Mouse (Mus musculus) intestine, embryonic 15.5 days (tissue): Measurements from ENCODE around the gene Inpp5b. TPM values are rescaled to one million over a fixed set of nuclear protein-coding genes. Genes with fewer than 3 reads are reported as not detected.

Experiments
- ATAC-seq: fragments of 200-750 bp; cut with Nextera tagmentation; 2 replicates; pipeline ENCODE4 v1.8.0; 2017; ENCODE audit warnings: moderate TSS enrichment, moderate library complexity
- H3K27ac ChIP-seq: fragments of 300-500 bp; sonication (generic); 2 replicates; pipeline ENCODE4 v1.5.1; 2015; ENCODE audit warnings: mild to moderate bottlenecking, inconsistent platforms
- H3K27me3 ChIP-seq: fragments of 300-500 bp; sonication (generic); replicated peaks from 2 replicates; pipeline ENCODE4 v1.6.1; 2015; ENCODE audit warnings: inconsistent platforms
- H3K36me3 ChIP-seq: fragments of 300-500 bp; sonication (generic); 2 replicates; pipeline ENCODE4 v1.6.1; 2015; ENCODE audit warnings: inconsistent platforms
- H3K4me1 ChIP-seq: fragments of 300-500 bp; sonication (generic); replicated peaks from 2 replicates; pipeline ENCODE4 v1.6.1; 2015; ENCODE audit warnings: inconsistent platforms
- H3K4me2 ChIP-seq: fragments of 300-500 bp; sonication (generic); replicated peaks from 2 replicates; pipeline ENCODE4 v1.6.1; 2015; ENCODE audit warnings: mild to moderate bottlenecking, inconsistent platforms
- H3K4me3 ChIP-seq: fragments of 300-500 bp; sonication (generic); replicated peaks from 2 replicates; pipeline ENCODE4 v1.5.1; 2015; ENCODE audit warnings: inconsistent platforms
- H3K9ac ChIP-seq: fragments of 300-500 bp; sonication (generic); 2 replicates; pipeline ENCODE4 v1.6.1; 2015; ENCODE audit warnings: inconsistent platforms
- H3K9me3 ChIP-seq: fragments of 300-500 bp; sonication (generic); 2 replicates; pipeline ENCODE4 v1.6.1; 2016; ENCODE audit warnings: inconsistent platforms
- WGBS: fragments of 180-500 bp; shearing (Covaris S2); methylation state at CpG from one replicate; pipeline ENCODE4 v1.1.7; 2015; 5-methylcytosine and 5-hydroxymethylcytosine counted together
- microRNA counts: library from miRNA; unstranded; fragments of <30 nt; microRNA quantifications from one replicate; lab custom pipeline; 2016
- polyA plus RNA-seq: library from polyadenylated mRNA; unstranded; fragments of >200 nt; fragmentation: Nextera tagmentation; extraction: Ambion mirVana; gene quantifications from 2 replicates; pipeline ENCODE4 v1.2.1, GENCODE M21; 2015

Inpp5b gene
- polyA plus RNA-seq, 1 experiment from 2014 or later, result 28.7 TPM

- 95% methylated on average over 1 of the region's 1 CpGs for WGBS
- Histone ChIP-seq H3K27ac (no peak overlapping the region), H3K4me3 (no peak overlapping the region), H3K4me1 (no peaks in the 10 kb centered on the region), H3K27me3 (no peaks in the 10 kb centered on the region), H3K4me2 (no peak overlapping the region), H3K36me3 (peaks cover 24% of the 10 kb centered on the region; the same call in 1 of the 2 replicates), H3K9ac (no peak overlapping the region), H3K9me3 (no peaks in the 10 kb centered on the region)
- no peak for ATAC-seq
These were observed 99.3 kb downstream of the Inpp5b start for GRCm38 (mm10) chr4:124840998-124841397.

GRCm38 (mm10) chr4:124843493-124843892, 101.8 kb downstream of the Inpp5b start:
- ATAC-seq, result peak; percentile 65; the same call in 1 of the 2 replicates
- Histone ChIP-seq H3K27me3 (no peaks in the 10 kb centered on the region), H3K9me3 (no peaks in the 10 kb centered on the region), H3K4me3 (no peak overlapping the region), H3K27ac (no peak overlapping the region), H3K36me3 (peaks cover 22% of the 10 kb centered on the region; the same call in 1 of the 2 replicates), H3K9ac (no peak overlapping the region), H3K4me1 (no peaks in the 10 kb centered on the region), H3K4me2 (no peak overlapping the region)
- 52% methylated on average over 11 of the region's 11 CpGs for WGBS

GRCm38 (mm10) chr4:124847573-124847972, 105.9 kb downstream of the Inpp5b start:
- WGBS, result 13% methylated on average over 8 of the region's 8 CpGs
- Histone ChIP-seq H3K9ac (no peak overlapping the region), H3K9me3 (no peaks in the 10 kb centered on the region), H3K27me3 (no peaks in the 10 kb centered on the region), H3K4me1 (peaks cover 18% of the 10 kb centered on the region), H3K4me3 (no peak overlapping the region), H3K36me3 (0 out of 2 replicates have a peak, but pooled peaks cover 9% of the 10 kb centered on the region), H3K4me2 (no peak overlapping the region), H3K27ac (no peak overlapping the region)
- ATAC-seq, result no peak

- no peaks in the 10 kb centered on the region for H3K9me3 ChIP-seq
- 3% methylated on average over 24 of the region's 24 CpGs for WGBS
- peak; percentile 2 for ATAC-seq
These were observed 108.1 kb downstream of the Inpp5b start for GRCm38 (mm10) chr4:124849631-124850260.

GRCm38 (mm10) chr4:124850261-124850913, 108.7 kb downstream of the Inpp5b start, which contains the start of gene Yrdc:
Gene Yrdc (plus strand): TSS chr4:124850679.
- Histone ChIP-seq H3K9me3 (no peaks in the 10 kb centered on the region), H3K4me2 (peak within 1 kb of the TSS; percentile 85), H3K27me3 (no peaks in the 10 kb centered on the region), H3K4me1 (peaks cover 18% of the 10 kb centered on the region), H3K27ac (peak within 1 kb of the TSS; percentile 92), H3K36me3 (peaks cover 7% of the 10 kb centered on the region; the same call in 1 of the 2 replicates), H3K4me3 (peak within 1 kb of the TSS; percentile 96), H3K9ac (peak within 1 kb of the TSS; percentile 87)
- 1% methylated on average over 78 of the region's 90 CpGs for WGBS
- ATAC-seq, result peak; percentile 97

More at GRCm38 (mm10) chr4:124849631-124850260, 108.1 kb downstream of the Inpp5b start:
- peak overlapping the region; percentile 79 for H3K4me2 ChIP-seq
- H3K27me3 ChIP-seq, result no peaks in the 10 kb centered on the region
- H3K4me3 ChIP-seq, result peak overlapping the region; percentile 96
- H3K36me3 ChIP-seq, result peaks cover 9% of the 10 kb centered on the region; the same call in 1 of the 2 replicates
- H3K27ac ChIP-seq, result peak overlapping the region; percentile 92
- peak overlapping the region; percentile 87 for H3K9ac ChIP-seq
- H3K4me1 ChIP-seq, result peaks cover 18% of the 10 kb centered on the region

MicroRNAs encoded within 50 kb of the gene (microRNA counts, 519-probe panel; counts per million panel counts)
- 97.1 counts per million, percentile 29 among the panel's probes with 10 or more counts for microRNA mmu-miR-697 (lab: Ali Mortazavi, UCI)
- microRNA mmu-miR-698 (lab: Ali Mortazavi, UCI), result 97.1 counts per million, percentile 29 among the panel's probes with 10 or more counts

Other genes starting within 250 kb of the Inpp5b start
- not detected in 2 replicates for gene 3100002H09Rik, start 131.0 kb upstream of the Inpp5b start, polyA plus RNA-seq
- gene Pou3f1, start 85.0 kb upstream of the Inpp5b start, polyA plus RNA-seq, result 0.05 and 0.11 TPM in 2 replicates
- gene Utp11, start 48.2 kb upstream of the Inpp5b start, polyA plus RNA-seq, result 58.7 and 67.6 TPM in 2 replicates
- 8.8 and 11.8 TPM in 2 replicates for gene Fhl3, start 41.1 kb upstream of the Inpp5b start, polyA plus RNA-seq
- 131 and 133 TPM in 2 replicates for gene Sf3a3, start 27.1 kb upstream of the Inpp5b start, polyA plus RNA-seq
- 13.6 TPM in 2 replicates for gene Mtf1, start 60.3 kb downstream of the Inpp5b start, polyA plus RNA-seq
- gene Yrdc, start 108.8 kb downstream of the Inpp5b start, polyA plus RNA-seq, result 32.0 and 36.6 TPM in 2 replicates
- gene 1110065P20Rik, start 109.3 kb downstream of the Inpp5b start, polyA plus RNA-seq, result 43.3 and 47.7 TPM in 2 replicates
- 0.54 and 0.57 TPM in 2 replicates for gene Maneal, start 120.3 kb downstream of the Inpp5b start, polyA plus RNA-seq
- 0.25 and 0.31 TPM in 2 replicates for gene Epha10, start 139.0 kb downstream of the Inpp5b start, polyA plus RNA-seq
- gene 9930104L06Rik, start 195.2 kb downstream of the Inpp5b start, polyA plus RNA-seq, result 10.1 and 10.7 TPM in 2 replicates
- gene Cdca8, start 197.5 kb downstream of the Inpp5b start, polyA plus RNA-seq, result 125 and 128 TPM in 2 replicates
- gene Rspo1, start 244.6 kb downstream of the Inpp5b start, polyA plus RNA-seq, result 8.2 and 8.9 TPM in 2 replicates